Mouse (Mus musculus) embryonic fibroblast, embryonic 13.5 days (primary cell): ENCODE data around the gene Dock9.

ENCODE experiments used
- CTCF ChIP-seq: IDR thresholded peaks from 2 replicates; pipeline ENCODE4 v1.5.1; 2011; ENCODE audit warnings: mild to moderate bottlenecking, control low read depth, low read length, moderate library complexity, borderline replicate concordance; ENCODE audit not compliant: insufficient read depth
- POLR2A ChIP-seq: IDR thresholded peaks from 2 replicates; pipeline ENCODE4 v1.6.1; 2011; ENCODE audit warnings: low read depth, mild to moderate bottlenecking, control low read depth, low read length, moderate library complexity

DNA sequence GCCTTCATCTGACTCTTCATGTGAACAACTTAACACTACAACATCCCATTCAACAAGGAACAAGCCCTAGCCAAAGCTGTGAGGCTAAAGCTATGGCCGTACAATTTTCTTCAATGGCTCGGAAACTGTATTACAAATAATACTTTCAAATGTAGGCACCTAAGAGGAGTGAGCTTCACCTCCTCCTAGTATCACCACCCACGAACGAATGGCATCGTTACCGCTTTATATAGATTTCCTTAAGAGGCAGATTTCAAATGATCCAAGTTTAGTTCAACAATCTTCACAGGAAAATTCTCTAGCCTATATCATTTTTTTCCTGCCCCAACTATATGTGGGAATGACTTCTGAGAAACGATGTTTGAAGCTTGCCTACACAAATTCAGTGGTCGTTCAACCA lies 165.7 kb downstream of the Dock9 start:
- TF ChIP-seq CTCF (no peak), POLR2A (no peak)
